Mouse (Mus musculus): ENCODE measurements around the gene Ovol2. TPM values are rescaled to one million over a fixed set of nuclear protein-coding genes. Genes with fewer than 3 reads are reported as not detected.
"Not testable (repeated sequence)": the region's sequence is repeated elsewhere in the genome, so short reads cannot be mapped to it uniquely, and the experiment has no call there.

The Ovol2 gene
- polyA plus RNA-seq, 1 experiment from 2014 or later, result not detected

- no peaks in the 10 kb centered on the region for H3K27me3 ChIP-seq
- H3K27ac ChIP-seq (replicated peaks), result no peak overlapping the region
- H3K4me3 ChIP-seq (replicated peaks), result no peak overlapping the region
- H3K36me3 ChIP-seq (replicated peaks), result no peaks in the 10 kb centered on the region
- 12% methylated on average over 4 of the region's 4 CpGs for WGBS (ENCODE audit: insufficient replicate concordance)
- H3K9ac ChIP-seq, result no peak overlapping the region
- no peak overlapping the region for H3K4me2 ChIP-seq
- no peaks in the 10 kb centered on the region for H3K9me3 ChIP-seq (replicated peaks)
- no peaks in the 10 kb centered on the region for H3K4me1 ChIP-seq (replicated peaks)
- no peak for ATAC-seq (ENCODE audit: insufficient read depth)
Measured at GRCm38 (mm10) chr2:144343158-144343557, 11.2 kb upstream of the Ovol2 start.

- not testable (repeated sequence) for H3K4me1 ChIP-seq (replicated peaks); ATAC-seq (ENCODE audit: insufficient read depth); H3K36me3 ChIP-seq (replicated peaks); H3K9me3 ChIP-seq (replicated peaks); H3K4me3 ChIP-seq (replicated peaks); H3K4me2 ChIP-seq; H3K9ac ChIP-seq; H3K27ac ChIP-seq (replicated peaks)
- H3K27me3 ChIP-seq, result peaks cover 27% of the 10 kb centered on the region
- WGBS (ENCODE audit: insufficient replicate concordance), result 63% methylated on average over 6 of the region's 6 CpGs
Measured at GRCm38 (mm10) chr2:144338149-144338548, 6.2 kb upstream of the Ovol2 start.

DNA sequence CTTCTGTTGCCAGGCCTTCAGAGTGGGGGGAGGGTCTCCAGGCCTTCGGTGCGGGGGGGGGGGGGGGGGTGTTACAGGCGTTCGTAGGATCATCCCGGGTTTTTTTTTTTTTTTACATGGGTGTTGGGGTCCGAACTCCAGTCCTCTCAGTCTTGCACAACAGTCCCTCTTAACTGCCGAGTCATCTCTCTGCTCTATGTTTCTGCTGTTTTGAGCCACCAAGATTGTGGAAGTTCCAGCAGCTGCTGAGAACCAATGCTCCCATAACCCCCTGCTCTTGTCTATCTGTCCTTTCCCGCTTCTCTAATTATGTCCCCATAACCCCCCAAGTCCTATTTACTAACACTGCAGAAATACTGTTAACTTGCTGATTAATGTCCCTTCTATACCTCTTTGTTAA is 5.8 kb upstream of the Ovol2 start:
- H3K4me3 ChIP-seq (replicated peaks), result no peak overlapping the region

DNA sequence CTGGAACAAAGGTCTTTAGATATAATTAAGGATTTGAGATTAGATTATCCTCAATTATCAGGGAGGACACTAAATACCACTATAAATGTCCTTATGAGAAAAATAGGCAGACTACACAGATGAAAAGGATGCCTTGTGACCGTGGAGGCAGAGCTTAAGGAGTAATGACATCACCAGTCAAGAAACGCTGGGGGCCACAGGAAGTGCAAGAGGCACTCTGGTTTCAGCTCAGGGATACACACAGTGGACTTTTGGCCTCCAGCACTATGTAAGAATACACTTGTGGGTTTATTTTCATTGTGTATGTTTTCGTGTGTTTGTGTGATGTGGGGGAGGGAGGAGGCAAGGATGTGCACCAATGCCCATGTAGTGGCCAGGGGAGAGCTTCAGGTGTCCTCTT is 5.3 kb upstream of the Ovol2 start:
- H3K9ac ChIP-seq, result no peak overlapping the region
- no peak overlapping the region for H3K4me3 ChIP-seq (replicated peaks)
- ATAC-seq (ENCODE audit: insufficient read depth), result no peak
- no peaks in the 10 kb centered on the region for H3K9me3 ChIP-seq (replicated peaks)
- H3K4me2 ChIP-seq, result no peak overlapping the region
- H3K27ac ChIP-seq (replicated peaks), result no peak overlapping the region
- peaks cover 4% of the 10 kb centered on the region; the same call in 1 of the 2 replicates for H3K4me1 ChIP-seq (replicated peaks)
- H3K27me3 ChIP-seq, result peaks cover 36% of the 10 kb centered on the region
- no peaks in the 10 kb centered on the region for H3K36me3 ChIP-seq (replicated peaks)
- WGBS (ENCODE audit: insufficient replicate concordance), result 10% methylated on average over 3 of the region's 3 CpGs

More for the DNA sequence above, 5.8 kb upstream of the Ovol2 start:
- H3K27me3 ChIP-seq, result peaks cover 31% of the 10 kb centered on the region
- no peaks in the 10 kb centered on the region for H3K9me3 ChIP-seq (replicated peaks)
- H3K9ac ChIP-seq, result no peak overlapping the region
- no peak overlapping the region for H3K27ac ChIP-seq (replicated peaks)
- WGBS (ENCODE audit: insufficient replicate concordance), result 22% methylated on average over 8 of the region's 8 CpGs
- no peak overlapping the region for H3K4me2 ChIP-seq
- peaks cover 4% of the 10 kb centered on the region; the same call in 1 of the 2 replicates for H3K4me1 ChIP-seq (replicated peaks)
- no peaks in the 10 kb centered on the region for H3K36me3 ChIP-seq (replicated peaks)
- ATAC-seq (ENCODE audit: insufficient read depth), result no peak

GRCm38 (mm10) chr2:144333138-144333842 is 1.3 kb upstream of the Ovol2 start:
- H3K4me3 ChIP-seq (replicated peaks), result no peak overlapping the region
- H3K27ac ChIP-seq (replicated peaks), result no peak overlapping the region
- H3K27me3 ChIP-seq, result peaks cover 75% of the 10 kb centered on the region
- no peaks in the 10 kb centered on the region for H3K36me3 ChIP-seq (replicated peaks)
- no peak overlapping the region for H3K9ac ChIP-seq
- H3K4me2 ChIP-seq, result peak overlapping the region; percentile 21
- ATAC-seq (ENCODE audit: insufficient read depth), result no peak
- WGBS (ENCODE audit: insufficient replicate concordance), result 9% methylated on average over 28 of the region's 28 CpGs
- no peaks in the 10 kb centered on the region for H3K9me3 ChIP-seq (replicated peaks)
- H3K4me1 ChIP-seq (replicated peaks), result peaks cover 25% of the 10 kb centered on the region

GRCm38 (mm10) chr2:144332486-144332885 is 540 bp upstream of the Ovol2 start:
- Histone ChIP-seq H3K27ac (replicated peaks) (no peak overlapping the region), H3K4me3 (replicated peaks) (no peak overlapping the region), H3K27me3 (peaks cover 83% of the 10 kb centered on the region), H3K4me2 (peak overlapping the region; percentile 71), H3K4me1 (replicated peaks) (peaks cover 25% of the 10 kb centered on the region), H3K9me3 (replicated peaks) (no peaks in the 10 kb centered on the region), H3K9ac (no peak overlapping the region), H3K36me3 (replicated peaks) (no peaks in the 10 kb centered on the region)
- no peak for ATAC-seq (ENCODE audit: insufficient read depth)
- 6% methylated on average over 9 of the region's 9 CpGs for whole genome bisulfite sequencing (ENCODE audit: insufficient replicate concordance)

DNA sequence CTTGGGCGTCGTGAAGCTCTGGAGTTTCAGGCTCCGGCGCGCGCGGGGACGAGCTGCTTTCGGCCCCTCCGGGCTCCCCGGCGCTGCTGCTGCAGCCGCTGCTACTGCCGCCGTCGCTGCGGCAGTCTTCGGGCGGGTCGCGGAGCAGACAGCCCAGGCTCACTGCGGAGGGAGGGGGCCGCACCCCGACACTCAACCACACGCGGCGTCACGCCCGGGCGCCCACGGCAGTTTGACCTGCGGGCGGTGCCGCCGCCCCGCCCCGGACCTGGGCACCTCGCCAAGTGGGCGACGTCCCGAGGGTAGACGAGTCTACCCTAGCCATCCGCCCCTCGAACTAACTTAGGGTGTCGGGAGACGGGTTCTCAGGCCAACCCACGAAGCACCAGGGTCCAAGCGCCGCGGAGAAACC is 980 bp downstream of the Ovol2 start:
- no peaks in the 10 kb centered on the region for H3K9me3 ChIP-seq (replicated peaks)
- no peaks in the 10 kb centered on the region for H3K36me3 ChIP-seq (replicated peaks)
- peaks cover 25% of the 10 kb centered on the region for H3K4me1 ChIP-seq (replicated peaks)
- no peak overlapping the region for H3K9ac ChIP-seq
- peaks cover 99% of the 10 kb centered on the region for H3K27me3 ChIP-seq
- peak overlapping the region; percentile 44 for H3K4me3 ChIP-seq (replicated peaks)
- ATAC-seq (ENCODE audit: insufficient read depth), result no peak
- H3K27ac ChIP-seq (replicated peaks), result no peak overlapping the region
- under 1% methylated on average over 50 of the region's 50 CpGs for WGBS (ENCODE audit: insufficient replicate concordance)
- H3K4me2 ChIP-seq, result peak overlapping the region; percentile 71

DNA sequence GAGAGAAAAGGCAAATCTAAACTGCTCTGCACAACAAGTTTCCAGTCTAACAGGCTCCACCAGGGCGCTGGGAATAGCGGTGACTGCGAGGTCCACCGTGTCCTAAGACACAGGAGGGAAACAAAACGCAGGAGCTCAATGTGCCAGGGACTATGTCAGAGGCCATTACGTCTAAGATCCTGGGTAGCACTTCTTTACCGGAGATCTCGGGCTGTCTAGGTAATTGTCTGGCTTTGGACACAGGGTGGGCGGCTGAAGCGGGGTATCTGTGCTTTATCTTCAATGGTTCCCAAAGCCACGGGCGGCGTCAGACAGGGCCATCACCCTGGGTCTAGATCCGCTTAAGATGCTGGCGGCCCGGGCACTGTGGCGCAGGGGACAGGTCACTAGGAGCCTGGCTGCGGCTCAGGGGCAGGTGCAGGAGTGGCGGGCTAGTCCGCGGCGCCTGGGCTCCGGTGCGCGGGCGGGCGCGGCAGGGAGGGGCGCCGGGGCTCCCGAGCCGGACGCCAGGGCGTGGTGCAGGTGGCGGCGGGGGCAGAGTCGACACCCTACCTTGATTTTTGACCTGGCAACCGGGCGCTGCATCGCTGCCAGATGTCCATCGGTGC is 1.5 kb downstream of the Ovol2 start:
- Histone ChIP-seq H3K36me3 (replicated peaks) (no peaks in the 10 kb centered on the region), H3K9ac (no peak overlapping the region), H3K9me3 (replicated peaks) (no peaks in the 10 kb centered on the region), H3K4me2 (peak overlapping the region; percentile 71), H3K27ac (replicated peaks) (no peak overlapping the region), H3K4me3 (replicated peaks) (peak overlapping the region; percentile 44), H3K27me3 (peaks cover 95% of the 10 kb centered on the region), H3K4me1 (replicated peaks) (peaks cover 25% of the 10 kb centered on the region)
- WGBS (ENCODE audit: insufficient replicate concordance), result 1% methylated on average over 34 of the region's 41 CpGs
- no peak for ATAC-seq (ENCODE audit: insufficient read depth)

GRCm38 (mm10) chr2:144329937-144330336 is 2.0 kb downstream of the Ovol2 start:
- H3K9ac ChIP-seq, result no peak overlapping the region
- no peaks in the 10 kb centered on the region for H3K9me3 ChIP-seq (replicated peaks)
- peaks cover 25% of the 10 kb centered on the region for H3K4me1 ChIP-seq (replicated peaks)
- no peaks in the 10 kb centered on the region for H3K36me3 ChIP-seq (replicated peaks)
- no peak for ATAC-seq (ENCODE audit: insufficient read depth)
- H3K4me3 ChIP-seq (replicated peaks), result no peak overlapping the region
- no peak overlapping the region; the same call in 1 of the 2 replicates for H3K4me2 ChIP-seq
- no peak overlapping the region for H3K27ac ChIP-seq (replicated peaks)
- WGBS (ENCODE audit: insufficient replicate concordance), result 4% methylated on average over 10 of the region's 10 CpGs
- H3K27me3 ChIP-seq, result peaks cover 90% of the 10 kb centered on the region

GRCm38 (mm10) chr2:144329451-144329850 is 2.5 kb downstream of the Ovol2 start:
- Histone ChIP-seq H3K4me3 (replicated peaks) (no peak overlapping the region), H3K4me1 (replicated peaks) (peaks cover 25% of the 10 kb centered on the region), H3K36me3 (replicated peaks) (no peaks in the 10 kb centered on the region), H3K9ac (no peak overlapping the region), H3K27ac (replicated peaks) (no peak overlapping the region), H3K4me2 (no peak overlapping the region), H3K9me3 (replicated peaks) (no peaks in the 10 kb centered on the region), H3K27me3 (peaks cover 85% of the 10 kb centered on the region)
- ATAC-seq (ENCODE audit: insufficient read depth), result no peak
- WGBS (ENCODE audit: insufficient replicate concordance), result 5% methylated on average over 10 of the region's 10 CpGs

- no peak overlapping the region for H3K9ac ChIP-seq
- no peaks in the 10 kb centered on the region for H3K36me3 ChIP-seq (replicated peaks)
- H3K27ac ChIP-seq (replicated peaks), result no peak overlapping the region
- ATAC-seq (ENCODE audit: insufficient read depth), result no peak
- H3K9me3 ChIP-seq (replicated peaks), result no peaks in the 10 kb centered on the region
- no peak overlapping the region for H3K4me3 ChIP-seq (replicated peaks)
- no peak overlapping the region for H3K4me2 ChIP-seq
- 65% methylated on average over 3 of the region's 3 CpGs for WGBS (ENCODE audit: insufficient replicate concordance)
- no peaks in the 10 kb centered on the region for H3K4me1 ChIP-seq (replicated peaks)
- H3K27me3 ChIP-seq, result peaks cover 33% of the 10 kb centered on the region
Measured at GRCm38 (mm10) chr2:144324218-144324617, 7.7 kb downstream of the Ovol2 start.

Measured in liver, embryonic 15.5 days (tissue).